Mouse (Mus musculus): Measurements from ENCODE around the gene Akap17b.
A peak's percentile ranks its signal among the peaks of the same experiment; 100 is the strongest.
"Not testable (repeated sequence)": the region's sequence is repeated elsewhere in the genome, so short reads cannot be mapped to it uniquely, and the experiment has no call there.

Akap17b gene

GRCm38 (mm10) chrX:36644657-36645551, at the start of gene Akap17b:
Gene Akap17b, minus strand, starts transcription at chrX:36645395.
- DNase-seq (ENCODE audit: low read depth, low spot score) = peak; percentile 96

GRCm38 (mm10) chrX:36691365-36691764, 46.2 kb upstream of the Akap17b start:
- DNase-seq (ENCODE audit: low read depth, low spot score) = no peak

GRCm38 (mm10) chrX:36689655-36690054, 44.5 kb upstream of the Akap17b start:
- no peak for DNase-seq (ENCODE audit: low read depth, low spot score)

GRCm38 (mm10) chrX:36676836-36677235, 31.6 kb upstream of the Akap17b start:
- no peak for DNase-seq (ENCODE audit: low read depth, low spot score)

GRCm38 (mm10) chrX:36672708-36673107, 27.5 kb upstream of the Akap17b start:
- no peak for DNase-seq (ENCODE audit: low read depth, low spot score)

GRCm38 (mm10) chrX:36640046-36640445, 5.1 kb downstream of the Akap17b start:
- DNase-seq (ENCODE audit: low read depth, low spot score) = no peak

- DNase-seq (ENCODE audit: low read depth, low spot score) = peak; percentile 3
Observed at GRCm38 (mm10) chrX:36630771-36631170, 14.4 kb downstream of the Akap17b start.

- DNase-seq (ENCODE audit: low read depth, low spot score) = no peak
Observed at GRCm38 (mm10) chrX:36628102-36628501, 17.1 kb downstream of the Akap17b start.

- DNase-seq (ENCODE audit: low read depth, low spot score) = no peak
Observed at GRCm38 (mm10) chrX:36609117-36609516, 36.1 kb downstream of the Akap17b start.

GRCm38 (mm10) chrX:36604040-36604439, 41.2 kb downstream of the Akap17b start:
- no peak for DNase-seq (ENCODE audit: low read depth, low spot score)

- DNase-seq (ENCODE audit: low read depth, low spot score) = no peak
Observed at GRCm38 (mm10) chrX:36602926-36603325, 42.3 kb downstream of the Akap17b start.

- DNase-seq (ENCODE audit: low read depth, low spot score) = peak; percentile 51
Observed at GRCm38 (mm10) chrX:36600066-36600465, 45.1 kb downstream of the Akap17b start.

GRCm38 (mm10) chrX:36599656-36600055, 45.5 kb downstream of the Akap17b start:
- DNase-seq (ENCODE audit: low read depth, low spot score) = peak; percentile 43

- peak; percentile 53 for DNase-seq (ENCODE audit: low read depth, low spot score)
Observed at GRCm38 (mm10) chrX:36598861-36599344, 46.3 kb downstream of the Akap17b start.

GRCm38 (mm10) chrX:36598390-36598810, 46.8 kb downstream of the Akap17b start:
- DNase-seq (ENCODE audit: low read depth, low spot score) = no peak

GRCm38 (mm10) chrX:36597707-36598389, 47.3 kb downstream of the Akap17b start, which contains the start of gene Pgrmc1:
Gene Pgrmc1, plus strand, starts transcription at chrX:36598206.
- peak; percentile 86 for DNase-seq (ENCODE audit: low read depth, low spot score)

GRCm38 (mm10) chrX:36596483-36597120, 48.6 kb downstream of the Akap17b start:
- not testable (repeated sequence) for DNase-seq (ENCODE audit: low read depth, low spot score)

- no peak for DNase-seq (ENCODE audit: low read depth, low spot score)
Observed at GRCm38 (mm10) chrX:36595247-36595646, 49.9 kb downstream of the Akap17b start.

- no peak for DNase-seq (ENCODE audit: low read depth, low spot score)
Observed at GRCm38 (mm10) chrX:36591539-36591938, 53.7 kb downstream of the Akap17b start.

GRCm38 (mm10) chrX:36591120-36591519, 54.1 kb downstream of the Akap17b start:
- DNase-seq (ENCODE audit: low read depth, low spot score) = no peak

- no peak for DNase-seq (ENCODE audit: low read depth, low spot score)
Observed at GRCm38 (mm10) chrX:36590266-36590665, 54.9 kb downstream of the Akap17b start.
